Mouse (Mus musculus) intestine, embryonic 16.5 days (tissue): ENCODE measurements around the gene Sesn1. TPM values are rescaled to one million over a fixed set of nuclear protein-coding genes. Genes with fewer than 3 reads are reported as not detected.

Experiments
- ATAC-seq: fragments of 200-750 bp; cut with Nextera tagmentation; 2 replicates; pipeline ENCODE4 v1.8.0; 2017; ENCODE audit warnings: moderate TSS enrichment, moderate library complexity
- H3K27ac ChIP-seq: fragments of 300-500 bp; sonication (generic); 2 replicates; pipeline ENCODE4 v1.5.1; 2014; ENCODE audit warnings: mild to moderate bottlenecking, low read length
- H3K27me3 ChIP-seq: fragments of 300-500 bp; sonication (generic); replicated peaks from 2 replicates; pipeline ENCODE4 v1.6.1; 2014; ENCODE audit warnings: low read length, control low read depth, mixed read lengths; ENCODE audit not compliant: control insufficient read depth, insufficient read depth
- H3K36me3 ChIP-seq: fragments of 300-500 bp; sonication (generic); 2 replicates; pipeline ENCODE4 v1.6.1; 2014; ENCODE audit warnings: low read length, control low read depth; ENCODE audit not compliant: control insufficient read depth, insufficient read depth
- H3K4me1 ChIP-seq: fragments of 300-500 bp; sonication (generic); 2 replicates; pipeline ENCODE4 v1.6.1; 2014; ENCODE audit warnings: low read length, control low read depth, mixed read lengths; ENCODE audit not compliant: control insufficient read depth, insufficient read depth
- H3K4me2 ChIP-seq: fragments of 300-500 bp; sonication (generic); 2 replicates; pipeline ENCODE4 v1.6.1; 2014; ENCODE audit warnings: low read depth, low read length, control low read depth
- H3K4me3 ChIP-seq: fragments of 300-500 bp; sonication (generic); 2 replicates; pipeline ENCODE4 v1.5.1; 2014; ENCODE audit warnings: mild to moderate bottlenecking, low read length
- H3K9ac ChIP-seq: fragments of 300-500 bp; sonication (generic); 2 replicates; pipeline ENCODE4 v1.6.1; 2014; ENCODE audit warnings: low read depth, low read length
- H3K9me3 ChIP-seq: fragments of 300-500 bp; sonication (generic); 2 replicates; pipeline ENCODE4 v1.6.1; 2016; ENCODE audit warnings: low read length, control low read depth; ENCODE audit not compliant: control insufficient read depth
- WGBS: fragments of 180-500 bp; shearing (Covaris S2); extraction: QIAGEN DNeasy Blood & Tissue Kit; methylation state at CpG from one replicate; pipeline ENCODE4 v1.1.7; 2014; 5-methylcytosine and 5-hydroxymethylcytosine counted together
- polyA plus RNA-seq: library from polyadenylated mRNA; unstranded; fragments of >200 nt; fragmentation: Nextera tagmentation; extraction: Ambion mirVana; gene quantifications from 2 replicates; pipeline ENCODE4 v1.2.1, GENCODE M21; 2015

Sesn1 gene
- polyA plus RNA-seq, 1 experiment from 2014 or later = 28.3 TPM

- peaks cover 8% of the 10 kb centered on the region; the same call in 1 of the 2 replicates for H3K4me1 ChIP-seq
- no peak overlapping the region for H3K9ac ChIP-seq
- no peaks in the 10 kb centered on the region for H3K9me3 ChIP-seq
- H3K4me3 ChIP-seq = no peak overlapping the region
- WGBS = 77% methylated on average over 6 of the region's 6 CpGs
- no peaks in the 10 kb centered on the region for H3K36me3 ChIP-seq
- no peaks in the 10 kb centered on the region for H3K27me3 ChIP-seq
- no peak overlapping the region for H3K4me2 ChIP-seq
- no peak overlapping the region for H3K27ac ChIP-seq
- no peak for ATAC-seq
Observed at GRCm38 (mm10) chr10:41826526-41827116, 16.9 kb downstream of the Sesn1 start.

- Histone ChIP-seq H3K4me1 (peaks cover 8% of the 10 kb centered on the region; the same call in 1 of the 2 replicates), H3K27ac (no peak overlapping the region)
- no peak for ATAC-seq
Observed at GRCm38 (mm10) chr10:41827784-41828183, 18.0 kb downstream of the Sesn1 start.

GRCm38 (mm10) chr10:41829191-41829590 is 19.5 kb downstream of the Sesn1 start:
- no peaks in the 10 kb centered on the region for H3K9me3 ChIP-seq
- H3K4me1 ChIP-seq = peaks cover 5% of the 10 kb centered on the region; the same call in 1 of the 2 replicates
- no peak overlapping the region for H3K4me3 ChIP-seq
- no peak overlapping the region for H3K4me2 ChIP-seq
- H3K9ac ChIP-seq = no peak overlapping the region
- H3K27ac ChIP-seq = no peak overlapping the region
- 85% methylated on average over 5 of the region's 5 CpGs for WGBS
- no peak for ATAC-seq
- no peaks in the 10 kb centered on the region for H3K36me3 ChIP-seq
- H3K27me3 ChIP-seq = no peaks in the 10 kb centered on the region

More at GRCm38 (mm10) chr10:41827784-41828183, 18.0 kb downstream of the Sesn1 start:
- Histone ChIP-seq H3K9me3 (no peaks in the 10 kb centered on the region), H3K9ac (no peak overlapping the region), H3K4me3 (no peak overlapping the region), H3K36me3 (no peaks in the 10 kb centered on the region), H3K4me2 (no peak overlapping the region), H3K27me3 (no peaks in the 10 kb centered on the region)
- WGBS = 88% methylated on average over 4 of the region's 4 CpGs

- 86% methylated on average over 2 of the region's 2 CpGs for WGBS
- Histone ChIP-seq H3K4me2 (no peak overlapping the region), H3K4me3 (no peak overlapping the region), H3K4me1 (peaks cover 5% of the 10 kb centered on the region; the same call in 1 of the 2 replicates), H3K27me3 (no peaks in the 10 kb centered on the region), H3K9ac (no peak overlapping the region), H3K36me3 (no peaks in the 10 kb centered on the region), H3K27ac (no peak overlapping the region), H3K9me3 (no peaks in the 10 kb centered on the region)
- ATAC-seq = no peak
Observed at GRCm38 (mm10) chr10:41829980-41830379, 20.2 kb downstream of the Sesn1 start.

GRCm38 (mm10) chr10:41830445-41830844 is 20.7 kb downstream of the Sesn1 start:
- Histone ChIP-seq H3K27ac (no peak overlapping the region), H3K4me3 (no peak overlapping the region), H3K4me2 (no peak overlapping the region), H3K36me3 (no peaks in the 10 kb centered on the region), H3K9ac (no peak overlapping the region), H3K27me3 (no peaks in the 10 kb centered on the region), H3K9me3 (no peaks in the 10 kb centered on the region), H3K4me1 (peaks cover 5% of the 10 kb centered on the region; the same call in 1 of the 2 replicates)
- no peak for ATAC-seq
- WGBS = 66% methylated on average over 4 of the region's 4 CpGs

- Histone ChIP-seq H3K4me3 (no peak overlapping the region), H3K9ac (no peak overlapping the region), H3K4me2 (no peak overlapping the region), H3K9me3 (no peaks in the 10 kb centered on the region), H3K4me1 (peaks cover 5% of the 10 kb centered on the region; the same call in 1 of the 2 replicates), H3K36me3 (no peaks in the 10 kb centered on the region), H3K27me3 (no peaks in the 10 kb centered on the region), H3K27ac (no peak overlapping the region)
- WGBS = 57% methylated on average over 9 of the region's 9 CpGs
- no peak for ATAC-seq
Observed at GRCm38 (mm10) chr10:41830851-41831522, 21.3 kb downstream of the Sesn1 start.

GRCm38 (mm10) chr10:41832191-41832590 is 22.5 kb downstream of the Sesn1 start:
- ATAC-seq = no peak
- no peak overlapping the region for H3K9ac ChIP-seq
- H3K36me3 ChIP-seq = no peaks in the 10 kb centered on the region
- no peak overlapping the region for H3K4me2 ChIP-seq
- H3K4me3 ChIP-seq = no peak overlapping the region
- no peak overlapping the region for H3K27ac ChIP-seq
- H3K4me1 ChIP-seq = peaks cover under 1% of the 10 kb centered on the region; the same call in 1 of the 2 replicates
- WGBS = 69% methylated on average over 6 of the region's 6 CpGs
- H3K9me3 ChIP-seq = no peaks in the 10 kb centered on the region
- H3K27me3 ChIP-seq = no peaks in the 10 kb centered on the region

GRCm38 (mm10) chr10:41834131-41834530 is 24.4 kb downstream of the Sesn1 start:
- no peak for ATAC-seq
- H3K4me3 ChIP-seq = no peak overlapping the region
- 87% methylated on average over 2 of the region's 2 CpGs for WGBS
- no peaks in the 10 kb centered on the region for H3K9me3 ChIP-seq
- no peak overlapping the region for H3K4me2 ChIP-seq
- no peak overlapping the region for H3K9ac ChIP-seq
- H3K27ac ChIP-seq = no peak overlapping the region
- no peaks in the 10 kb centered on the region for H3K27me3 ChIP-seq
- H3K4me1 ChIP-seq = no peaks in the 10 kb centered on the region
- no peaks in the 10 kb centered on the region for H3K36me3 ChIP-seq

- WGBS = 59% methylated on average over 4 of the region's 4 CpGs
- H3K9ac ChIP-seq = no peak overlapping the region
- no peaks in the 10 kb centered on the region for H3K9me3 ChIP-seq
- no peaks in the 10 kb centered on the region for H3K27me3 ChIP-seq
- H3K36me3 ChIP-seq = no peaks in the 10 kb centered on the region
- no peak for ATAC-seq
- H3K27ac ChIP-seq = no peak overlapping the region
- no peaks in the 10 kb centered on the region for H3K4me1 ChIP-seq
- no peak overlapping the region for H3K4me3 ChIP-seq
- no peak overlapping the region for H3K4me2 ChIP-seq
Observed at GRCm38 (mm10) chr10:41838911-41839310, 29.2 kb downstream of the Sesn1 start.
